Mouse (Mus musculus): ENCODE measurements around the gene Fsip2. TPM values are rescaled to one million over a fixed set of nuclear protein-coding genes. Genes with fewer than 3 reads are reported as not detected.

Fsip2 gene
- 0.01 TPM in 1 of 2 replicates, not detected in the other for polyA plus RNA-seq (2015; fragmentation: Nextera tagmentation; extraction: Ambion mirVana)

DNA sequence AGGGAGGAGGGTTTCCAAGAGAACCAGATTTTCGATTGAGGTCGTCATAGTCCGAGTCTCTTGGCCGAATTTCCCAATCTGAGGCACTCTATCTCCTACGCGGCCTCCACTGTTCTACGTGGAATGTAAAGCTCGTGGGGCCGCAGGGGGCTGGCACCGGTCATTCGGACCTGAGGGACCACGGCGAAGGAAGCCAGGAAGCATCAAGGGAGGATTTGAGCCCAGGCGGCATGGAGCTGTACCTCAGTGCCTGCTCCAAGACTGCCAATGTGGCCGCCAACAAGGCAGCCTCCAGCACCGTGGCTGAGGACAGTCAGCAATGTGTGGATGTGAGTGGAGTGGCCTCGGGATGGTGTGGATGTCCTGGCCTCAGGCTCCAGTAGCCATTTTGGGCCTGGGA lies at the start of gene Fsip2:
Fsip2 (plus strand) TSS at position 163 of the 400 bp plus-strand sequence.
- H3K4me2 ChIP-seq, result no peak within 1 kb of the TSS
- H3K27me3 ChIP-seq, result no peaks in the 10 kb centered on the region
- H3K9me3 ChIP-seq, result 0 out of 2 replicates have a peak, but pooled peaks cover 3% of the 10 kb centered on the region
- 94% methylated on average over 17 of the region's 17 CpGs for WGBS
- H3K9ac ChIP-seq, result no peak within 1 kb of the TSS
- peak; percentile 37; the same call in 1 of the 2 replicates for ATAC-seq (ENCODE audit: insufficient number of reproducible peaks, insufficient read depth, low FRiP score, low TSS enrichment, low read depth)
- H3K36me3 ChIP-seq, result no peaks in the 10 kb centered on the region
- H3K4me3 ChIP-seq, result no peak within 1 kb of the TSS
- no peaks in the 10 kb centered on the region for H3K4me1 ChIP-seq
- H3K27ac ChIP-seq, result no peak within 1 kb of the TSS

- Histone ChIP-seq H3K9ac (no peak overlapping the region), H3K27ac (no peak overlapping the region), H3K4me1 (no peaks in the 10 kb centered on the region), H3K9me3 (no peaks in the 10 kb centered on the region), H3K27me3 (no peaks in the 10 kb centered on the region), H3K4me2 (no peak overlapping the region), H3K4me3 (no peak overlapping the region), H3K36me3 (no peaks in the 10 kb centered on the region)
- ATAC-seq (ENCODE audit: insufficient number of reproducible peaks, insufficient read depth, low FRiP score, low TSS enrichment, low read depth), result no peak
- 87% methylated on average over 3 of the region's 3 CpGs for WGBS
Observed at GRCm38 (mm10) chr2:82963443-82963842, 20.0 kb downstream of the Fsip2 start.

DNA sequence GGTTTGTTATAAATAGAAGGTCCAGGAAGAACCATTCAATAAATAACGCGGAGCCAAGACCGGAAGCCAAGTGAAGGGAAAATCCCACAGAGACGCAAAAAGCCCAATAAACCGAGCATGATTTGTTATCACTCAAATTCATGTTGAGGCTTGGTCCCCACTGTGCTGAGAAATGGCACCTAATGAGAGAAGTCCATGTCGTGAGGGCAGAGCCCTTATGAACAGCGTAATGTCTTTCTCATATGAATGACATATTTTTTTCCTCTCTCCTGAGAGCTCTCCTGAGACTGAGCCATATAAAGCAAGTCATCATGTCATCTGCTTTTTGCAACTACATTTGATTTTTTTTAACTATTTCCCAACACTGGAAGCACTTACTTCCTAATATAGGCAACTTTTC lies 82.4 kb downstream of the Fsip2 start:
- no peaks in the 10 kb centered on the region for H3K4me1 ChIP-seq
- H3K36me3 ChIP-seq, result no peaks in the 10 kb centered on the region
- no peak overlapping the region for H3K4me3 ChIP-seq
- no peak overlapping the region for H3K27ac ChIP-seq
- no peak for ATAC-seq (ENCODE audit: insufficient number of reproducible peaks, insufficient read depth, low FRiP score, low TSS enrichment, low read depth)
- 88% methylated on average over 7 of the region's 7 CpGs for WGBS
- no peaks in the 10 kb centered on the region for H3K9me3 ChIP-seq
- no peak overlapping the region for H3K4me2 ChIP-seq
- H3K9ac ChIP-seq, result no peak overlapping the region
- H3K27me3 ChIP-seq, result no peaks in the 10 kb centered on the region

DNA sequence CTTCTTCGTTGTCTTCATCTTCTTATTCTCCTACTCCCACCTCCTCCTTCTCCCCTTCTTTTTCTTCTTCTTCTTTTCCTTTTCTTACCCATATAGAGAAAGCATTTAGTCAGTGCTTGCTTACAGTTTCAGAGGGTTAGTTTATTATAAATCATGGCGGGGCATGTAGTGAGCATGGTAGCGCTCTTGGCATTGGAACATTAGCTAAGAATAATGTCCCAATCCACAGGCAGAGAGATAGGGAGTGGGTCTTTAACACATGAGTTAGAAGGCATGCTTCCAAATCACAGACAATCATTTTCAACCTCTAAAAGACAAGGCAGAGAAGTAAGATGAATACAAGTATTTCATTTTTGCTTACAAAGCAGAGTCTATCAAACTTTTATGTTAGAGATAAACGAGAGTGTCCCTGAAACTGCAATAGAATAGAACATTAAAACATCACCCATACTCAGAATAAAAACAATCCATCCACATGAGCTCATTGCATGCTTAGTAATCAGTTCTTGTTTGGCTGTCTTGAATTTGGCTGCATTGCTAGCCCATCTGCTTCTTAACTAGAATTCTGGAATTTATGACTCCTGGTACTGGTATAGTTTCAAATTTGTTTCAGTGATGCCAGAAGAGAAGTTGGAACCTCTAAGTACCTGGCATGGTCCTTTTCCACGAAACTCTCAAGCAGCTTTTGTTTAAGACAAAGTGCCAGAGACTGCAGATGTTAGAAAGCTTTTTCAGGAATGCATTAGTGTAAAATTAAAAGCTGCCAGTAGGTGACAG lies 109.7 kb downstream of the Fsip2 start:
- no peak overlapping the region for H3K9ac ChIP-seq
- H3K4me2 ChIP-seq, result no peak overlapping the region
- no peak for ATAC-seq (ENCODE audit: insufficient number of reproducible peaks, insufficient read depth, low FRiP score, low TSS enrichment, low read depth)
- WGBS, result 80% methylated on average over 5 of the region's 5 CpGs
- H3K27me3 ChIP-seq, result no peaks in the 10 kb centered on the region
- no peaks in the 10 kb centered on the region for H3K4me1 ChIP-seq
- no peaks in the 10 kb centered on the region for H3K36me3 ChIP-seq
- no peaks in the 10 kb centered on the region for H3K9me3 ChIP-seq
- no peak overlapping the region for H3K4me3 ChIP-seq
- H3K27ac ChIP-seq, result no peak overlapping the region

All from embryonic facial prominence, embryonic 13.5 days (tissue).